Mouse (Mus musculus): ENCODE measurements at regions not wholly inside any gene's neighbourhood (a gene's known extent, or its start where the extent isn't known, plus 50 kb on each side); places are given as distances from the start of the nearest gene placed in this dataset.

- no peak for TF ChIP-seq POLR2A (IDR thresholded peaks at IDR 0.05; ENCODE audit: low read depth, low read length)
- TF ChIP-seq CTCF (conservative IDR thresholded peaks at IDR 0.05; ENCODE audit: insufficient read depth, insufficient read length, low read depth, low read length) = no peak
These were observed 122.5 kb downstream of the Rassf10 start for GRCm38 (mm10) chr7:113076243-113076642.

All from kidney, adult 2 months (tissue).